Mouse (Mus musculus): ENCODE measurements around the gene Rnf144b.

GRCm38 (mm10) chr13:47178182-47178581 is 55.7 kb downstream of the Rnf144b start:
- no peak for TF ChIP-seq POLR2A (IDR thresholded peaks at IDR 0.05; ENCODE audit: insufficient read depth, low read depth, low read length)
- TF ChIP-seq CTCF (IDR thresholded peaks at IDR 0.05) = no peak

Measured in heart, adult 2 months (tissue).